Mouse (Mus musculus) forebrain, embryonic 10.5 days (tissue): ENCODE measurements at regions not wholly inside any gene's neighbourhood (a gene's known extent, or its start where the extent isn't known, plus 50 kb on each side); places are given as distances from the start of the nearest gene placed in this dataset.
"Not testable (repeated sequence)": the region's sequence is repeated elsewhere in the genome, so short reads cannot be mapped to it uniquely, and the experiment has no call there.

Experiments
- DNase-seq: peaks from one replicate; pipeline ENCODE4 v3.0.0-alpha.2; 2017; ENCODE audit warnings: low spot score; ENCODE audit errors: extremely low spot score
- H3K27ac ChIP-seq: fragments of 300-500 bp; sonication (generic); 2 replicates; pipeline ENCODE4 v1.5.1; 2016; ENCODE audit warnings: mild to moderate bottlenecking
- H3K27me3 ChIP-seq: fragments of 300-500 bp; sonication (generic); 2 replicates; pipeline ENCODE4 v1.6.1; 2016; ENCODE audit warnings: mild to moderate bottlenecking; ENCODE audit not compliant: poor library complexity, severe bottlenecking
- H3K36me3 ChIP-seq: fragments of 300-500 bp; sonication (generic); replicated peaks from 2 replicates; pipeline ENCODE4 v1.6.1; 2016; ENCODE audit warnings: mild to moderate bottlenecking, moderate library complexity
- H3K4me1 ChIP-seq: fragments of 300-500 bp; sonication (generic); 2 replicates; pipeline ENCODE4 v1.6.1; 2016
- H3K4me3 ChIP-seq: fragments of 300-500 bp; sonication (generic); 2 replicates; pipeline ENCODE4 v1.5.1; 2016; ENCODE audit warnings: mild to moderate bottlenecking, moderate library complexity
- H3K9me3 ChIP-seq: fragments of 300-500 bp; sonication (generic); 2 replicates; pipeline ENCODE4 v1.6.1; 2016; ENCODE audit warnings: mild to moderate bottlenecking, moderate library complexity
- WGBS: fragments of 180-500 bp; shearing (Covaris S2); methylation state at CpG from one replicate; pipeline ENCODE4 v1.1.7; 2016; 5-methylcytosine and 5-hydroxymethylcytosine counted together

- Histone ChIP-seq H3K4me1 (no peaks in the 10 kb centered on the region), H3K4me3 (no peak overlapping the region), H3K36me3 (no peaks in the 10 kb centered on the region), H3K27me3 (no peaks in the 10 kb centered on the region), H3K9me3 (no peaks in the 10 kb centered on the region), H3K27ac (no peak overlapping the region)
- WGBS = 95% methylated on average over 4 of the region's 4 CpGs
- DNase-seq = no peak
Measured at GRCm38 (mm10) chr9:13105426-13105825, 140.2 kb downstream of the Jrkl start.

- peaks cover 6% of the 10 kb centered on the region; the same call in 1 of the 2 replicates for H3K9me3 ChIP-seq
- 91% methylated on average over 11 of the region's 11 CpGs for WGBS
- H3K4me1 ChIP-seq = no peaks in the 10 kb centered on the region
- H3K27me3 ChIP-seq = no peaks in the 10 kb centered on the region
- H3K4me3 ChIP-seq = no peak overlapping the region
- H3K27ac ChIP-seq = no peak overlapping the region
- no peaks in the 10 kb centered on the region for H3K36me3 ChIP-seq
- DNase-seq = no peak
Measured at GRCm38 (mm10) chr9:13083669-13084068, 162.0 kb downstream of the Jrkl start.

GRCm38 (mm10) chr9:13049079-13049478 is 196.6 kb downstream of the Jrkl start:
- no peaks in the 10 kb centered on the region for H3K4me1 ChIP-seq
- H3K36me3 ChIP-seq = no peaks in the 10 kb centered on the region
- H3K4me3 ChIP-seq = no peak overlapping the region
- no peak for DNase-seq
- no peaks in the 10 kb centered on the region for H3K27me3 ChIP-seq
- H3K27ac ChIP-seq = no peak overlapping the region
- no peaks in the 10 kb centered on the region for H3K9me3 ChIP-seq

GRCm38 (mm10) chr9:13019025-13019424 is 226.6 kb downstream of the Jrkl start:
- no peaks in the 10 kb centered on the region for H3K4me1 ChIP-seq
- no peaks in the 10 kb centered on the region for H3K27me3 ChIP-seq
- no peak for DNase-seq
- H3K9me3 ChIP-seq = no peaks in the 10 kb centered on the region
- no peak overlapping the region for H3K27ac ChIP-seq
- no peaks in the 10 kb centered on the region for H3K36me3 ChIP-seq
- no peak overlapping the region for H3K4me3 ChIP-seq

- WGBS = 98% methylated on average over 1 of the region's 1 CpGs
- H3K4me3 ChIP-seq, H3K27ac ChIP-seq, H3K9me3 ChIP-seq, DNase-seq, H3K36me3 ChIP-seq, H3K4me1 ChIP-seq, H3K27me3 ChIP-seq: not testable (repeated sequence)
Measured at GRCm38 (mm10) chr9:12983209-12983608, 262.4 kb downstream of the Jrkl start.

GRCm38 (mm10) chr9:12973022-12973421 is 272.6 kb downstream of the Jrkl start:
- H3K27me3 ChIP-seq = no peaks in the 10 kb centered on the region
- no peak overlapping the region for H3K27ac ChIP-seq
- no peak overlapping the region for H3K4me3 ChIP-seq
- no peaks in the 10 kb centered on the region for H3K4me1 ChIP-seq
- no peaks in the 10 kb centered on the region for H3K9me3 ChIP-seq
- 65% methylated on average over 1 of the region's 1 CpGs for WGBS
- H3K36me3 ChIP-seq = no peaks in the 10 kb centered on the region
- no peak for DNase-seq

- no peak overlapping the region for H3K27ac ChIP-seq
- no peak for DNase-seq
- 77% methylated on average over 2 of the region's 2 CpGs for WGBS
Measured at GRCm38 (mm10) chr9:12960337-12960736, 285.3 kb downstream of the Jrkl start.

GRCm38 (mm10) chr9:12946088-12946487 is 299.5 kb downstream of the Jrkl start:
- H3K36me3 ChIP-seq = no peaks in the 10 kb centered on the region
- WGBS = 39% methylated on average over 1 of the region's 1 CpGs
- H3K4me3 ChIP-seq = no peak overlapping the region
- 0 out of 2 replicates have a peak overlapping the region, but pooled peaks have one; percentile 22 for H3K27ac ChIP-seq
- DNase-seq = no peak
- H3K4me1 ChIP-seq = no peaks in the 10 kb centered on the region
- no peaks in the 10 kb centered on the region for H3K9me3 ChIP-seq
- H3K27me3 ChIP-seq = no peaks in the 10 kb centered on the region

More at GRCm38 (mm10) chr9:12960337-12960736, 285.3 kb downstream of the Jrkl start:
- no peaks in the 10 kb centered on the region for H3K36me3 ChIP-seq
- no peaks in the 10 kb centered on the region for H3K4me1 ChIP-seq
- H3K9me3 ChIP-seq = no peaks in the 10 kb centered on the region
- H3K4me3 ChIP-seq = no peak overlapping the region
- no peaks in the 10 kb centered on the region for H3K27me3 ChIP-seq

- Histone ChIP-seq H3K36me3 (no peaks in the 10 kb centered on the region), H3K27ac (0 out of 2 replicates have a peak overlapping the region, but pooled peaks have one; percentile 22), H3K27me3 (no peaks in the 10 kb centered on the region), H3K4me1 (no peaks in the 10 kb centered on the region), H3K9me3 (no peaks in the 10 kb centered on the region), H3K4me3 (no peak overlapping the region)
- no peak for DNase-seq
- WGBS = 77% methylated on average over 2 of the region's 2 CpGs
Measured at GRCm38 (mm10) chr9:12945476-12945875, 300.2 kb downstream of the Jrkl start.

- H3K9me3 ChIP-seq = no peaks in the 10 kb centered on the region
- no peak for DNase-seq
- H3K4me1 ChIP-seq = no peaks in the 10 kb centered on the region
- no peak overlapping the region for H3K4me3 ChIP-seq
- no peak overlapping the region for H3K27ac ChIP-seq
- no peaks in the 10 kb centered on the region for H3K36me3 ChIP-seq
- 79% methylated on average over 4 of the region's 4 CpGs for WGBS
- H3K27me3 ChIP-seq = no peaks in the 10 kb centered on the region
Measured at GRCm38 (mm10) chr9:12945037-12945436, 300.6 kb downstream of the Jrkl start.

GRCm38 (mm10) chr9:12935016-12935415 is 310.6 kb downstream of the Jrkl start:
- 85% methylated on average over 4 of the region's 4 CpGs for WGBS
- H3K27me3 ChIP-seq = no peaks in the 10 kb centered on the region
- no peak overlapping the region for H3K27ac ChIP-seq
- no peaks in the 10 kb centered on the region for H3K9me3 ChIP-seq
- no peak overlapping the region for H3K4me3 ChIP-seq
- no peak for DNase-seq
- no peaks in the 10 kb centered on the region for H3K36me3 ChIP-seq
- no peaks in the 10 kb centered on the region for H3K4me1 ChIP-seq

- WGBS = 83% methylated on average over 6 of the region's 6 CpGs
- H3K4me3 ChIP-seq = no peak overlapping the region
- DNase-seq = no peak
- H3K9me3 ChIP-seq = no peaks in the 10 kb centered on the region
- H3K36me3 ChIP-seq = no peaks in the 10 kb centered on the region
- H3K4me1 ChIP-seq = no peaks in the 10 kb centered on the region
- H3K27me3 ChIP-seq = no peaks in the 10 kb centered on the region
- H3K27ac ChIP-seq = no peak overlapping the region
Measured at GRCm38 (mm10) chr9:12925549-12926186, 320.0 kb downstream of the Jrkl start.

- H3K27ac ChIP-seq = no peak overlapping the region
- H3K36me3 ChIP-seq = no peaks in the 10 kb centered on the region
- no peak overlapping the region for H3K4me3 ChIP-seq
- no peaks in the 10 kb centered on the region for H3K27me3 ChIP-seq
- no peaks in the 10 kb centered on the region for H3K9me3 ChIP-seq
- no peaks in the 10 kb centered on the region for H3K4me1 ChIP-seq
- no peak for DNase-seq
- WGBS = 74% methylated on average over 3 of the region's 3 CpGs
Measured at GRCm38 (mm10) chr9:12900726-12901125, 344.9 kb downstream of the Jrkl start.
